Mouse (Mus musculus): ENCODE results near the gene Grip1. TPM values are rescaled to one million over a fixed set of nuclear protein-coding genes. Genes with fewer than 3 reads are reported as not detected.

Grip1 gene
- total RNA-seq, 4 experiments from 2014 or later: 0.43 to 0.75 (median 0.61) TPM

DNA sequence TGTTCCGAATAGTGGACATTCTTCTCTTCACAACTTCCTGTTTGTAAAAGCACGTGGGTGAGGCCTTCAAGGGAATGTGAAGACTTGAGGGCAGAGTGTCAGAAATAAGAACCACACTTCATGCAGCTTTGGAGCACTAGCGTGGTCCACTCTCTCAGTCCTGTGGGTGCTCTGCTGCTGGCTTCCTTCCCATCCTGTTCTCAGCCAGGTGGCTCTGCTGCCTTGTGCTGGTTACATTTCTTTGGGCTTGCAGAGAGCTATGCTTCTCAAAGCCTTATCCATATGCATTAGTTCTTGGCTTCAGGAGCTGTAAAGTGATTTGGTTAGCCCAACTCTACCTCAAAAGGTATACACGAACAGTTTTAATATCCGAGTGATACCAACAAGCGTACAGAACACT lies 497.8 kb downstream of the Grip1 start:
- DNase-seq (ENCODE audit: low spot score): no peak

DNA sequence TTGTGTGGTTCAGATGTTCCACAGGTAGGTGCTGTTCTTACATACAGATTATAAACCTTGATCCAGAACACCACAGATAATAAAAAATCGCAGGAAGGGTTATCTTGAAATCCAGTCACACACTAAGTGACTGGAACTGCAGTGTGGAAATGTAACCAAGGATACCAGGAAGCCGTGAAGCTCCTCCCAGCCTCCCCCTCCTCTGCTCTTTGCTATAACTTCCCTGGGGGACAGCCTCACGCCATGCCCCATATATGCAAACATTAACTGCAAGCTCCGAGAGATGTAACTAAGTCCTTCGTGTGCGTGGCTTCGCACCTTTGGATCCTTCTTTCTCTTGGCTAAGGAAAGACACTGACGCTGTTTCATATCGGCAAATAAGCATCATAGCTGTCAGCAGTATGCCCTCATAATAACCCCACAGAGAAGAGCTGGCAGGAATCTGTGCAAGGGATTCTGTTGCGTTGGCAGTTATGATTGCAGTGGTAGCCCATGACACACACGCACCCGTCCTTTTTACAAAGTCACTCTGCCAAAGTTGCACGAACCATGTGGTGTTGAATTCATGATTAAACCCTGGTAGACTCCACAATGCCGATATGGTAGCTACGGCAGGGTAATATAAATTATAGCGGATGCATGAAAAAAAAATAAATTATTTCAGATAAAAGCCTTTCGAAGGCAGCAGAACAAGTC lies 503.8 kb downstream of the Grip1 start:
- DNase-seq (ENCODE audit: low spot score): no peak

DNA sequence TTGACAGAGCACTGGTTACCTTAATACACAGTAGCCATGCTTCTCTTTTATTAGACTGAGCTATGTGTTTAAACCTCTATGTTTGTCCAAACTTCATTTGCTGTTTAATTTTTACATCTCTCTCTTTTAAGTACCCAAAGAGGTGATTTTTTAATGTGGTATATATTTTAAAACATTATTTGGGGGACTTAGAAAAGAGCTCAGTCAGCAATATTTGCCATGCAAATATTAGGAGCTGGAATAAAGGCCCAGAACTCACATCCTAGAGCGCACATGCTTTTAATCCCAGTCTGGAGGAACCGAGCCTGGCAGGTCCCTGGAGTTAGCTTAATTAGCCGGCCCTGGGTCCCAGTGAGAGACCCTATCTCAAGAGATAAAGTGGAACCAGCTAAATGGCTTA lies 507.3 kb downstream of the Grip1 start:
- no peak for DNase-seq (ENCODE audit: low spot score)

DNA sequence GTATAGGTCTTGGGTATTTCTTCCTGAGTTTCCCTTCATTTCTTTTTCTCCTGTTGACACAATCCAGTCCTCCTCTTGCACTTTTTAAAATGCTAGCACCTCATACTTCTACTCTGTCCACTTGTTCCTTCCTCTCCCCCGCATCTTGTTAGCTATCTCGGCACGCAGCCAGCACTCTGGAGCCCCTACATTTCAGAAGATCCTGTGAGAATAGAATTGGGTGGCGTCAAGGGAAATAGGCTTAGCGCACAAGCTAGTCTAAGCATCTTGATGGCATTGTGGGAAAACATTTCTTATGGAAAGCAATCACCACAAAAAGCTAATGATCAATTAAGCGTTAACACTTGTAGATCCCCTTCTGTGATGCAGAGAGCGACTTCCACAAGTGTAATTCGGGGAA lies 512.7 kb downstream of the Grip1 start:
- no peak for DNase-seq (ENCODE audit: low spot score)

DNA sequence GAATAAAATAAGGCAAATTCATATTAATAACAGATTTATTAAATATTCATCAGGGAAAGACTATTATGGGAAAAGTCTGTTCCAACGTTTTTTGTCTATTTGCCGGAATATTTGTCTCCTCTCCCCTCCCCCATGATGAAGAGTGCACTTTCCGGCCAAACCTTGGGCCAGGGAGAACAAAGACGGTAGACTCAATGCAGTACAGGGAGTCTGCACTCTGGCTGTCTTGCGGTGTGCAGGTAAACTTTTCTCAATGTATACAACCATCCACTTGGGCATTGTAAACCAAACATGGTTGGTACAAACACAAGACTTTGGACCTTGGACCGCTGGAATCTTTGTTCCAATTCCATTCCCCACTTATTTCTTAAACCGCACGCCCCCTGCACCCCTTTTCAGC lies 525.8 kb downstream of the Grip1 start:
- no peak for DNase-seq (ENCODE audit: low spot score)

DNA sequence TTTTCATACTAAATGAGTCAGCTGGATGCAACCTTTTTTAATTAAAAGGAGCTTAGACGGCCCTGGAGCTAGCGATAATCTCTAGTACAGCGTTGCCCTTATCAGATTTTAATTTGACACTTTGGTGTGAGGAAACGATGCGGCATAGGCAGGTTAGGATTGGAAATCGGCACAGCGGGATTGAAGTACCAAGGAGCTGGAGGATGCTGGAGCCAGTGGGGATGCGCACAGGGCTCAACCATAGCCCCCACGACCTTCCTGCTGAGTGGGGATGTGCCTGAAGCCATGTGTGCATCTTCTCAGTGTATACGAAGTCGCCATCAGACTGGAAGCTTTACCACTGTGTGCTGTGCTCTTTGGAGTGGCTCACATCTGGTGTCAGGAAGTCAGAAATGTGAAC lies 526.4 kb downstream of the Grip1 start:
- no peak for DNase-seq (ENCODE audit: low spot score)

DNA sequence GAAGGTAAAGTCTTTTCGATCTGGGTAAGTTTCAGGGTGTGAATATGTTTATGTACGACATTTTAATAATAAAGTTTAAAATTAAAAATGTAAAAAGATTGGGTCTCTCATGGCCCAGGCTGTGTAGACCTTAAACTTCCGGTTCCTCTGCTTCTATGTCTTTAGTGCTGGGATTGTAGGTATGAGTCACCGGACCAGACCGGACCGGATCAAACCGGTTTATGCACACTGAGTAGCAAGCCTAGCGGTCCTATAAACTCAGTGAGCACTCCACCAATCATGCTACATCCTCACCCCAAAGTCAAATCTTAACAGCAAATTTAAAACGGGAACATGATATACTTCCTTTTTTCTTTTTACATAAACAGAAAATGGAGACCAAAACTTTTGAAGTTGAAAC lies 530.7 kb downstream of the Grip1 start:
- DNase-seq (ENCODE audit: low spot score): no peak

DNA sequence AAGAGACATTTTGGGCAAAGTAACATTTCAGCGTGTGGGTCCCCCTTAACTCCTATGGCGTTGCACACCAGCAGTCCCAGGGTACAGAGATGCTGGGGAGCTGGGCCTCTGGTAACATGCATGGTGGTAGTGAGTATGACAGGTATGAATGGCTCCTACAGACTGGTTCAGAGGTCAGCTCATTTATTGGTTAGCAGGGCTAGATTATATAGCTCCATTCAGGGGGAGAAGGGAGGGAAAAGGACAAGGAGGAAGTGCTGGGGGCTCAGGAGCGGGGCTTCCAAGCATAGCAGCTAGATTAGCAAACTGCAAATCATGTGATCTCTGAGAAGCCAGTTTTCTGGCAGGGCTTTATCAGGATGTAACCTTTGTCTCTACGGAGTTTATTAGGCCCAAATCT lies 544.8 kb downstream of the Grip1 start:
- no peak for DNase-seq (ENCODE audit: low spot score)

DNA sequence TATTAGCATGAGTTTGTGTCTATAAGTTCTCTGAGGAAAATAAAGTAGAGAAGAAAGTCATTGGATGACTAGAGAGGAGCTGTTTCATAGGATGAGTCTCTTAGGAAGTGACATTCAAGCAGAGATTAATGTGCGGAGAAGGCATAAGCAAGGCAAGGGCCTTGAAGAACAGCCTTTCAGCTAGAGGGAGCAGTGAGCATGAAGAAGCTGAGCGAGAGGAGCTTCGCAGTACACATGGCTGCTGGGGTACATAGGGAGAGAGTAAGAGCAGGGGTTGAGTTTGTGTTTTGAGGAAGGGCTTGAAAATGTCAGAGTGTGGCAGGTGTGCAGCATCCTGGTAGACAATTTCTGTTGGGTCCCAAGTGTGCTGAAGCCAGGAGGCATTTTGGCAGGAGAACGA lies 548.5 kb downstream of the Grip1 start:
- no peak for DNase-seq (ENCODE audit: low spot score)

DNA sequence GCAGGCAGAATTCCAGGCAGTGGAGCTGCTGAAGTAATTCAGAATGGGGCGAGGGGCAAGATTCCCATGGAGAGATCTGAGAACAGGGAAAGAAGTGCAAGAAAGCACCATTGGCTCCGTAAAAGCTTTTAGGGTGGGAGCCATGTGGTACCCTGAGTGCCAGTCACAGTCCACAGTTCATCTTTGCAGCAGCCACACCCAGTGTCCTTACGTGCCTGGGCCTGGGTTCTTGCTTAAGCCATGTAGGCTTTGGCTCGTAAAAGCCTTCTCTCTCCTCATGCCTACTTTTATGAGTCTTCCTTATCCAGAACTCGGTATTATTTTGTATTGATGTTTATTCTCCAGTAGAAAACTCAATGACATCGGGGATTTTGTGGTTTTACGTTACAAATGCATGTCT lies 550.5 kb downstream of the Grip1 start:
- DNase-seq (ENCODE audit: low spot score): no peak

DNA sequence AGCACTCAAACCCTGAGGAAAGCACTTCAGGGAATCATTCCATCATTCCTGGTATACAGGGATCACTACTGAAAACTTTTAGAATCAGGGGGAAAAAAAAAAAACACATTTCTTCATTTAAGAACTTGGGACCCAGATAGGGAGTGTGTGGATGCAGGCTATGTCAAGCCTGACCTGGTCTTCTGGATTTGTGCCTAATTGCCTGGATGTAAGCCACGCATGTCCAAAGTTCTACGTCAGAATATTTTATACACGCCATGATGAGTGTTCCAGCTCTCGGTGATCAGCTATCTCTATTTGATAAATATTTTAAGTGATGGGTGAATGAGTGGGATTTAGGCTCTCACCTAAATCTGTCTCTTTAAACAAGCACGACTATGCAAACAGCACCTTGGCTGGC lies 552.0 kb downstream of the Grip1 start:
- DNase-seq (ENCODE audit: low spot score): no peak

DNA sequence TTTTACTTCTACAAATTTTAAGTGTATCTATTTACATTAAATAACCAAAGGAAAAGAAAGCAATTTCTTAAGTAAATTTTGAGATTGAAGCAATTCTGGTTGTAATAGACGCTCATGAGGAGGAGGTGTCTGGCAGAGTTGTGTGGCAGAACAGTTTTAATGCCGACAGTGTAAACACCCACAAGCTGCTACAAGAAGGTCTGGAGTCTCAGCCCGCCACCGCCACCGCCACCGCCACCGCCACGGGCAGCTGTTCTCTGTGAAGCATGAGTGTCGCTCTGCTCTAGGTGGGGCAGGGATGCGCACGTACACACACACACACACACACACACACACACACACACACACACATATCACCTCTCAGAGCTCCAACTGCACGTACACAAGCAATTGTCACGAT lies 558.7 kb downstream of the Grip1 start:
- DNase-seq (ENCODE audit: low spot score): no peak

DNA sequence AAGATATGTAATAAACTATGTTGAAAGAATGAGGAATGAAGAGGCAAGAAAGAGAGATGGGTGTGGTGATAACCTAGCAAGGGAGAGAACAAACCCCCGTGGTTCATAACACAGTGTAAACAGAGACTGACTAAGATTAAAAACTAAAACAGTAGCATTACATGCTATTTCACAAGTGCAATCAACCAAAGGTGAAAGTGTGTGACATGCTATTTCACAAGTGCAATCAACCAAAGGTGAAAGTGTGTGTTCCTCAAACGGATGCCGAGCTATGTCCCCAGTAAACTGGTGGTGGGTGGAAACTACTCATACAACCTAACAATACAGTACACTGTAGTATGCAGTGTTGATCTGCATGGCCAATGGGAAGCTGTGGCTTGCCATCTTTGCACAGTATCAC lies 561.5 kb downstream of the Grip1 start:
- no peak for DNase-seq (ENCODE audit: low spot score)

DNA sequence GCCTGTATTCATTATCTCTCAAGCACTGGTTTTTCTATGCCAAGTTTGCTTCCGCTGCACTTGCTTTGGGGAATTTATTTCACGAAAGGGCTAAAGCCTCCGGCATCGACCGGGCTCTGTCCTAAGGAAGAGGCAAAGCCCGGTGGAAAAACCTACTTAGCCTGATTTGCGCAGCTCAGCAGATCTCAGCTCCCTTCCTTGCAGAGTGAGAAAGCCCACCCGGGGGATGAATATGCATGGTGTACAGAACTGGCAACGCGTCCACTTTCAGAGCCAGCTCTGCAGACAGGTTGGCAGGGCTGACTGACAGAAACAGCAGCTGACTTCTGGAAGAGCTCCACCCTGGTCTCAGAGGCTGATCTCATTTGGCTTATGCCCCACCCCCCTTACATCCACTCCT lies 572.8 kb downstream of the Grip1 start:
- DNase-seq (ENCODE audit: low spot score): no peak

DNA sequence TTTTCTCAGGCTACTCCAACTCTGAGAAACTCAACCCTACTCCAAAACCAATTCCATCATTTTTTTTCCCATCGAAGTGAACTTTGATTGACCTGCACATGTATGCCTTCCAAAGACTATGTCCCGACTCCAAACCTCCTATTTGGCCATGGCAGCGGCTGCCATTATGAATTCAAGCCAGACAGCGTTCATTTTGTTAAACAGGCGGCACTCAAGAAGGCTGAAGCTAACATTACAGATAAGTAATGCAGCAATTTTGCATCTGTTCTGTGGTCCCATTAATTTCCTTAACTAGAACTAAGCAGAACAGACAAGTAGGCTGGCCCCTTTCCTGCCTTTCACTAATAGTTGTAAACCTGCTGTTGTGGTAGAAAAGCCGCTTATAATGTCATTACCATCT lies 577.3 kb downstream of the Grip1 start:
- DNase-seq (ENCODE audit: low spot score): no peak

DNA sequence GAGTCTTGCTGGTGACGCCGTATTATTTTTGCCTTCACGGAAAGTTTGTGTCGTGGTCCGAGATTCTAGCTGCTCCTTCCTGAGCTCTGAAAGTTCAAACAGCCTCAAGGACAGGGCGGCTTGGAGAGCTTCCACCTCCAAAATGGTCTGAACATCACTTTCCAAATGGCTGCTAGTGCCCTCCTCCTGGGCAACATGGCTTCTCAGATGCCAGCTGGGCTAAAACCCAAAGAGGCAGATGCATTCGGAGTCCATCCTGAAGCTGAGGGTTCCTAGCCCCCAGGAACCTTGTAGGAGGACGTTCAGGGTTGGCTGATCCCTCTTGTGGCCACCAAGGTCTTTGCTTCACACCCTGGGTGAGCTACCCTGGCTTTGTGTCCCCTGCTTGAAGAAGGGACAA lies 577.7 kb downstream of the Grip1 start:
- DNase-seq (ENCODE audit: low spot score): no peak

DNA sequence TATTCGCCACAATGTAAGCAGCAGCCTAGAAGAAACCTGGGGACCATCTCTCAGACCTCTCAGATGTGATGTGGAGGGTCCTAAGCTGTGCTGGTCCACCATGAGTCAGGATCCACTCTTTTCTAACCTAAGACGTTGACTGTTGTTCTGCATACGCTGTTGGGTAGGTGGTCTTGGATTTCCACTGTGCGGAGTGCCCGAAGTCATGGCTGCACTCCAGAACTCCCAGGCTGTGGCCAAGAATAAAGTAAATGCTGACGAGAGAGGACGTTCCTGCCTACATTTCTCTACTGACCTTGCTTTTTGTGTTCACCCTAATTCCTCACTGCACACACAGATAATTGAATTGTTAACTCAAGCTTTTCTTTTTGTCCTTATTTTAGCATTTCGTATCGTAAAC lies 580.2 kb downstream of the Grip1 start:
- no peak for DNase-seq (ENCODE audit: low spot score)

DNA sequence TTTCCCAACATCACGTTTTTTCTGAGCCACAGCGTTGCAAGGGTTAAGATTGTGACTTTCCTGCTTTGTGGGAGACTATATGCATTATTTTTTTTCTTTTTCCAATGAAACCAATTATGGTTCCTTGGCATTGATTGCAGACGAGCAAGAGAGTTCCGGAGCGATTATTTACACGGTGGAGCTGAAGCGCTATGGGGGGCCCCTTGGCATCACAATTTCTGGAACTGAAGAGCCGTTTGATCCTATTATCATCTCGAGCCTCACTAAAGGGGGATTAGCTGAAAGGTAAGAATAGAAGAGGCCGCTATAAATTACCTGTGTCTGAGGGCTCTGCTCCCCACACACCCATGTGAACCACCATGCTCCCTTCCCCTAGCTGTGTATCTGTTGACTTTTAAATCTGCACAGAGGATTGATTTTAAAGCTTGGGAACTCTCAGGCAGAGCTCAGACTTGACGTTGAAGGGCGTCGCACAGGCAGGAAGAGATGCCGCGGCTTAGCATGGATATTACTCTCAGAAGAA lies 581.6 kb downstream of the Grip1 start:
- DNase-seq (ENCODE audit: low spot score): no peak

DNA sequence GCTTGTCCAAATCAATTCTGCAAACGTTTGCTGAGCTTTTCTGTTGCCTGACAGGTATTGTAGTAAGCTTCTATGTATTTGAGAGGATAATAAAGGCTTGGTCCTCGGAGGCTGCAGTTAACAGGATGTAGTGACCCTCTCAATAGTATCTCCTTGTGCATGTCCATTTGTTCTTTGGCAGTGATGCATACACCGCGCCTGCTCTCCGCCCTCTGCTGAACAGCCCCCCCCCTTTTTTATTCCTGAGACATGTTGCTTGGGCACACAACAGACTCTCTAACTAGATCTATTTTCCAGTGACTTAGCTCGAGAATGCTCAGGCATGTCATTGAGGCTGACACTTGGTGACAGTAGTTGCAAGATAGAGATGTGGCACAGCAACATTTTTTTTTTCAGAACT lies 582.2 kb downstream of the Grip1 start:
- DNase-seq (ENCODE audit: low spot score): no peak

DNA sequence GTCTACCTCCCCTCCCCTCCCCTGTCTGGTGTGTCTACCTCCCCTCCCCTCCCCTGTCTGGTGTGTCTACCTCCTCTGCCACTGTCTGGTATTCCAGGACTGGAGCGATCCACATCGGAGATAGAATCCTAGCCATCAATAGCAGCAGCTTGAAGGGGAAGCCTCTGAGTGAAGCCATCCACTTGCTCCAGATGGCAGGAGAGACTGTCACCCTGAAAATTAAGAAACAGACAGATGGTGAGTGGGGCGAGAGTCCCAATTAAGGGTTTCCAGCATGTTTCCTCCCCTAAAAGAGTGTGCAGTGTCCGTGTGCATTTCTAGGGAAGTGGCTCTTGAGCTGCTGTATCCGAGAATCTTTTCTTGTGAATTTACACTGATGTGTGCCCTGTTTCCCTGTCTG lies 584.6 kb downstream of the Grip1 start:
- DNase-seq (ENCODE audit: low spot score): no peak

DNA sequence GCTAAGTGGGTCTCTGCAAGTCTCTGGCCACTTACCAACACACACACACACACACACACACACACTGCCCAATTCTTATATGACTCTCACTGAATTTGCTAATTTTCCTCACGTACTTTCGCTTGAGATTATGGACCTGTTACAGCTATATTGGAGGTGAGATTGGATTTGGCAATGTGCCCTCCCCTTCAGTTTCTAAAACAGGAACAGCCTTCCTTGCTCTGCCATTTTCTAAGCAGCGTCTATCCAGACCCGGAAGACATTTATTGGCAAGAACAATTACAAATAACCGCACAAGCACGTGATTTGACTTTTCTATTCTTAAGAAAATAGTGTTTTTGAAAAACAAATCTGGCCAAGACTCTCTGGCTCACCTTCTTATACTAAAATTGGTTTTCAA lies 590.6 kb downstream of the Grip1 start:
- no peak for DNase-seq (ENCODE audit: low spot score)

DNA sequence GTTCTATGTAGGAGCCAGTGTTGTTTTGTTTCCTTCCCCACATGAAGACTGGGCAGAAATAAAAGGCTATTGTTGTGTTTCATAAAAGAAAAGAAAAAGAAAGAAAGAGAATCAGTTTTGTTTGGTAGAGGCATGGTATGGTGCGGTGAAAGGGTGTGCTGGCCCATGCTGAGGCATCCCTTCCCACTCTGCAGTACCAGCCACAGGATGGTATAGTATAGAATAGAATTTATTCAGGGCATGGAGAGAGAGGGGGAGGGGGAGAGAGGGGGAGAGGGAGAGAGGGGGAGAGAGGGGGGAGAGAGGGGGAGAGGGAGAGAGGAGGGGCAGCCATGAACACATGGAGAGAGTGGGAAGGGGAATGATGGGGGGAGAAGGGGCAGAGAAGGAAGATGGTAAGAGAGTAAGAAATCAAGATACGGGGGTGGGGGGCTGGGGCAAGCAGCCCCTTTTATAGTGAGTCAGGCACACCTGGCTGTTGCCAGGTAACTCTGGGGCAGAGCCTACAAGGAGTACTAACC lies 591.1 kb downstream of the Grip1 start:
- no peak for DNase-seq (ENCODE audit: low spot score)

DNA sequence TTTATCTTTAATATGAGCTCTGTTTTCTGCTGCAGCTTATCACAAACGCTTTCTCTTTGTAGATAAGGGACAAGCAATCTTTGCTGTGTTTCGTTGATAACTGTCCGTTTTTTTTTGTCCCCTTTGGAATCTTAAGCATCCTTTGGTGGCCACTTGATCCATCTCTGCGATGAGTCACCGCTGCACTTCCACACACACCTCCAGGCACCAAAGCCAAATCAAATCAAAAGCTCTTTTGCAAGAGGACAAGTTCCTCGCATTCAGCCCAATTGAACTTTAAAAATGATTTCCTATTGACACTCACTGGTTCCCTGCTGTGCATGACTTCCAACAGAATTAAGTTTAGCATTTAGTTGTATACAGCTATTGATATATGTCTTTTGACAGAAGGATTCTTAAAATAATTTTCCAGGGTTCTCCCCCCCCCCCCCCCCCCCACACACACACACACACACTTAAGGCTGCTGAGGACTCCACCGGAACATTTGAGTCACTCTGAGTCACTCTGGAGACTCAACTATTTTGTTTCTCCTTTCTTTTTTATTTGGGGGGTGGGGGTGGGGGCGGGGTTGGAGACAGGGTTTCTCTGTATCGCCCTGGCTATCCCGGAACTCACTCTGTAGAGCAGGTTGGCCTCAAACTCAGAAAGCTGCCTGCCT lies 607.1 kb downstream of the Grip1 start:
- DNase-seq (ENCODE audit: low spot score): no peak
